Mouse (Mus musculus) embryonic facial prominence, embryonic 10.5 days (tissue): Measurements from ENCODE around the gene Akt3. TPM values are rescaled to one million over a fixed set of nuclear protein-coding genes. Genes with fewer than 3 reads are reported as not detected.

ENCODE experiments used
- DNase-seq: peaks from one replicate; pipeline ENCODE4 v3.0.0-alpha.2; 2017; ENCODE audit warnings: low spot score
- H3K27ac ChIP-seq: fragments of 300-500 bp; sonication (generic); replicated peaks from 2 replicates; pipeline ENCODE4 v1.5.1; 2016; ENCODE audit warnings: mild to moderate bottlenecking
- H3K27me3 ChIP-seq: fragments of 300-500 bp; sonication (generic); replicated peaks from 2 replicates; pipeline ENCODE4 v1.6.1; 2016; ENCODE audit warnings: low read depth, mild to moderate bottlenecking; ENCODE audit not compliant: poor library complexity, severe bottlenecking
- H3K36me3 ChIP-seq: fragments of 300-500 bp; sonication (generic); replicated peaks from 2 replicates; pipeline ENCODE4 v1.6.1; 2016; ENCODE audit warnings: mild to moderate bottlenecking, moderate library complexity
- H3K4me1 ChIP-seq: fragments of 300-500 bp; sonication (generic); 2 replicates; pipeline ENCODE4 v1.6.1; 2016
- H3K4me3 ChIP-seq: fragments of 300-500 bp; sonication (generic); 2 replicates; pipeline ENCODE4 v1.5.1; 2016; ENCODE audit warnings: mild to moderate bottlenecking, moderate library complexity
- H3K9me3 ChIP-seq: fragments of 300-500 bp; sonication (generic); 2 replicates; pipeline ENCODE4 v1.6.1; 2016; ENCODE audit warnings: mild to moderate bottlenecking
- WGBS: fragments of 180-500 bp; shearing (Covaris S2); methylation state at CpG from one replicate; pipeline ENCODE4 v1.1.7; 2016; 5-methylcytosine and 5-hydroxymethylcytosine counted together
- polyA plus RNA-seq: library from polyadenylated mRNA; unstranded; fragments of >200 nt; fragmentation: Nextera tagmentation; extraction: Ambion mirVana; gene quantifications from 2 replicates; pipeline ENCODE4 v1.2.1, GENCODE M21; 2016

Akt3 gene
- polyA plus RNA-seq, 1 experiment from 2014 or later: 9.7 TPM

GRCm38 (mm10) chr1:176999011-176999410, 259.0 kb downstream of the Akt3 start:
- Histone ChIP-seq H3K4me3 (no peak overlapping the region), H3K9me3 (no peaks in the 10 kb centered on the region), H3K4me1 (peaks cover 77% of the 10 kb centered on the region), H3K27me3 (peaks cover 9% of the 10 kb centered on the region), H3K36me3 (no peaks in the 10 kb centered on the region), H3K27ac (peak overlapping the region; percentile 44)
- WGBS: 39% methylated on average over 6 of the region's 6 CpGs
- DNase-seq: peak; percentile 62

GRCm38 (mm10) chr1:176997711-176998689, 260.0 kb downstream of the Akt3 start:
- H3K4me1 ChIP-seq: peaks cover 76% of the 10 kb centered on the region
- no peaks in the 10 kb centered on the region for H3K9me3 ChIP-seq
- peak overlapping the region; percentile 86 for H3K27ac ChIP-seq
- WGBS: 26% methylated on average over 33 of the region's 33 CpGs
- DNase-seq: peak; percentile 55
- peaks cover 9% of the 10 kb centered on the region for H3K27me3 ChIP-seq
- H3K36me3 ChIP-seq: no peaks in the 10 kb centered on the region
- H3K4me3 ChIP-seq: peak overlapping the region; percentile 46

GRCm38 (mm10) chr1:176997254-176997653, 260.7 kb downstream of the Akt3 start:
- 34% methylated on average over 6 of the region's 6 CpGs for WGBS
- no peaks in the 10 kb centered on the region for H3K9me3 ChIP-seq
- H3K27ac ChIP-seq: peak overlapping the region; percentile 86
- no peaks in the 10 kb centered on the region for H3K36me3 ChIP-seq
- peak overlapping the region; percentile 46 for H3K4me3 ChIP-seq
- DNase-seq: no peak
- peaks cover 9% of the 10 kb centered on the region for H3K27me3 ChIP-seq
- peaks cover 73% of the 10 kb centered on the region for H3K4me1 ChIP-seq

- Histone ChIP-seq H3K27ac (peak overlapping the region; percentile 86), H3K4me1 (peaks cover 73% of the 10 kb centered on the region)
These were observed 261.3 kb downstream of the Akt3 start for GRCm38 (mm10) chr1:176996630-176997201.

GRCm38 (mm10) chr1:176996166-176996565, 261.8 kb downstream of the Akt3 start:
- Histone ChIP-seq H3K27me3 (peaks cover 9% of the 10 kb centered on the region), H3K27ac (peak overlapping the region; percentile 86), H3K4me3 (no peak overlapping the region), H3K9me3 (no peaks in the 10 kb centered on the region), H3K36me3 (no peaks in the 10 kb centered on the region), H3K4me1 (peaks cover 69% of the 10 kb centered on the region)
- WGBS: 84% methylated on average over 3 of the region's 3 CpGs
- no peak for DNase-seq

More at GRCm38 (mm10) chr1:176996630-176997201, 261.3 kb downstream of the Akt3 start:
- peak; percentile 46 for DNase-seq
- H3K9me3 ChIP-seq: no peaks in the 10 kb centered on the region
- no peaks in the 10 kb centered on the region for H3K36me3 ChIP-seq
- 48% methylated on average over 16 of the region's 16 CpGs for WGBS
- 0 out of 2 replicates have a peak overlapping the region, but pooled peaks have one; percentile 0 for H3K4me3 ChIP-seq
- peaks cover 9% of the 10 kb centered on the region for H3K27me3 ChIP-seq

GRCm38 (mm10) chr1:176995419-176995775, 262.6 kb downstream of the Akt3 start:
- Histone ChIP-seq H3K27ac (peak overlapping the region; percentile 86), H3K4me3 (no peak overlapping the region), H3K36me3 (no peaks in the 10 kb centered on the region), H3K27me3 (peaks cover 9% of the 10 kb centered on the region), H3K4me1 (peaks cover 72% of the 10 kb centered on the region), H3K9me3 (no peaks in the 10 kb centered on the region)
- DNase-seq: no peak
- WGBS: 79% methylated on average over 4 of the region's 4 CpGs

GRCm38 (mm10) chr1:176994707-176995418, 263.1 kb downstream of the Akt3 start:
- Histone ChIP-seq H3K4me1 (peaks cover 74% of the 10 kb centered on the region), H3K9me3 (no peaks in the 10 kb centered on the region), H3K27me3 (peaks cover 9% of the 10 kb centered on the region), H3K36me3 (no peaks in the 10 kb centered on the region), H3K27ac (peak overlapping the region; percentile 86), H3K4me3 (no peak overlapping the region)
- peak; percentile 56 for DNase-seq
- 25% methylated on average over 11 of the region's 11 CpGs for WGBS

- no peaks in the 10 kb centered on the region for H3K9me3 ChIP-seq
- peak overlapping the region; percentile 86 for H3K27ac ChIP-seq
- WGBS: 27% methylated on average over 7 of the region's 7 CpGs
- H3K36me3 ChIP-seq: no peaks in the 10 kb centered on the region
- H3K27me3 ChIP-seq: peaks cover 9% of the 10 kb centered on the region
- peak; percentile 26 for DNase-seq
- peaks cover 72% of the 10 kb centered on the region for H3K4me1 ChIP-seq
- H3K4me3 ChIP-seq: no peak overlapping the region
These were observed 263.9 kb downstream of the Akt3 start for GRCm38 (mm10) chr1:176994087-176994486.

- H3K36me3 ChIP-seq: no peaks in the 10 kb centered on the region
- H3K4me1 ChIP-seq: peaks cover 69% of the 10 kb centered on the region
- 83% methylated on average over 18 of the region's 18 CpGs for WGBS
- H3K9me3 ChIP-seq: no peaks in the 10 kb centered on the region
- no peak overlapping the region for H3K4me3 ChIP-seq
- peak overlapping the region; percentile 86 for H3K27ac ChIP-seq
- peaks cover 9% of the 10 kb centered on the region for H3K27me3 ChIP-seq
- DNase-seq: no peak
These were observed 264.6 kb downstream of the Akt3 start for GRCm38 (mm10) chr1:176993141-176994010.

GRCm38 (mm10) chr1:176992517-176992916, 265.5 kb downstream of the Akt3 start:
- Histone ChIP-seq H3K4me3 (no peak overlapping the region), H3K4me1 (peaks cover 61% of the 10 kb centered on the region), H3K9me3 (no peaks in the 10 kb centered on the region), H3K27ac (0 out of 2 replicates have a peak overlapping the region, but pooled peaks have one; percentile 14), H3K36me3 (no peaks in the 10 kb centered on the region), H3K27me3 (peaks cover under 1% of the 10 kb centered on the region)
- no peak for DNase-seq
- WGBS: 55% methylated on average over 8 of the region's 8 CpGs

- Histone ChIP-seq H3K27me3 (no peaks in the 10 kb centered on the region), H3K9me3 (no peaks in the 10 kb centered on the region), H3K4me3 (no peak overlapping the region), H3K4me1 (peaks cover 53% of the 10 kb centered on the region), H3K27ac (no peak overlapping the region), H3K36me3 (no peaks in the 10 kb centered on the region)
- no peak for DNase-seq
- WGBS: 94% methylated on average over 4 of the region's 4 CpGs
These were observed 266.5 kb downstream of the Akt3 start for GRCm38 (mm10) chr1:176991473-176991872.
